Mouse (Mus musculus): Measurements from ENCODE around the gene Chst8.

DNA sequence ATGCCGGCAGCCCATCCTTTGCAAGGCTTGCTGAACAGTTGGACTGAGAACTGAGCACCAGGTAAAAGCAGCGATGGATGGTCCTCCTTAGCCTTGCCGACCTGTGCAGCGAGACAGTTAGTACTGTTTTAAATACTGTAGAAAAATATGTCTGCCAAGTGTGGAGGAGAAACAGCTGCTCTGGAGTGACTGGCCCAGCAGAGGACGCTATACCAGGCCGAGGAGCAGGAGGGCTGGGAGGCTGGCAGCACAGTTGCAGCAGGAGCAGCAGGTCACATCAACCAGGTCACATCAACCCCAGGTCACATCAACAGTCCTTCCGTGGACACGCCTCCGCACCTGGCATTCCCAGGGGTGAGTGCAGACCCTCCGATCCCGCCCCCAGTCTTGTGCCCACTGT, 172.7 kb downstream of the Chst8 start:
- TF ChIP-seq CTCF (IDR thresholded peaks at IDR 0.05; ENCODE audit: low read depth) (no peak), EP300 (IDR thresholded peaks at IDR 0.05; ENCODE audit: low read depth) (no peak)

All from liver, postnatal 0 days (tissue).